Mouse (Mus musculus): ENCODE measurements around the gene Padi2.

DNA sequence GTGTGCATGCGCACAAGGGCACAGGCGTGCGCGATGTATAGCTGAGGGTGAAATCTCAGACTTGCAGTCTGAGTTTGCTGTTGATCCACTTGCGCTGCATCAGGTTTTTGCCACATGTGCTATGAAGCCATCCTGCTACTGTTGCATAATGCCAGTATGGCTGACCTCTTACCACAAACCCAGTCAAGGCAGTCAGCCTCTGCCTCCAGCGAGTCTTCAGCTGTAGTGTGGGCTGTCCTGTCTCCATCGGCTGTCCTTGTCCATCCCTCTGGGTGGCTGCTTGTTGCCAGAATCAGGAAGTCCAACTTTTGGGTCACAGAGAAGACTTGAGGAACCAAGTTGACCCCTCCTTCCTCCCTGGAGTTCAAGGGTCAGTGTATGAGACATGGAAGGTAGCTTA lies 69.2 kb downstream of the Padi2 start:
- no peak for TF ChIP-seq POLR2A (IDR thresholded peaks at IDR 0.05; ENCODE audit: low read depth, low read length)
- no peak for TF ChIP-seq IRF4 (IDR thresholded peaks at IDR 0.05; ENCODE audit: low read depth, low read length)
- TF ChIP-seq ZC3H11A (IDR thresholded peaks at IDR 0.05; ENCODE audit: low read depth, low read length) = no peak

All from CH12.LX (cell line).